Mouse (Mus musculus) liver, adult 2 months (tissue): ENCODE measurements around the gene Bmpr1b.

ENCODE experiments used
- CTCF ChIP-seq: fragments of 200-500 bp; IDR thresholded peaks from 2 replicates; pipeline ENCODE4 v1.5.1; 2011; ENCODE audit warnings: low read depth, low read length, control low read depth
- POLR2A ChIP-seq: fragments of 200-500 bp; IDR thresholded peaks from 2 replicates; pipeline ENCODE4 v1.6.1; 2011; ENCODE audit warnings: low read length, control low read depth; ENCODE audit not compliant: insufficient read depth; ENCODE audit errors: extremely low read depth

GRCm38 (mm10) chr3:141950642-141951041, 218.6 kb downstream of the Bmpr1b start:
- TF ChIP-seq CTCF (no peak), POLR2A (no peak)
